Mouse (Mus musculus) thymus, adult 18-20 months (tissue): ENCODE data around the gene Top3b.
A peak's percentile ranks its signal among the peaks of the same experiment; 100 is the strongest.
"Not testable (repeated sequence)": the region's sequence is repeated elsewhere in the genome, so short reads cannot be mapped to it uniquely, and the experiment has no call there.

Experiments used
- DNase-seq, 2 experiments: peaks; one replicate each; pipeline ENCODE4 v3.0.0; 2022; ENCODE audit warnings: mixed read lengths in 2 of 2

The Top3b gene

GRCm38 (mm10) chr16:16870617-16871331 is at the start of gene Top3b, which contains the start of gene Vpreb1:
TSS of gene Top3b (plus strand) at chr16:16870736.
TSS of gene Vpreb1 (minus strand) at chr16:16870843.
- peak; percentile 82 to 84 for DNase-seq

GRCm38 (mm10) chr16:16825476-16825875 is 45.1 kb upstream of the Top3b start:
- no peak for DNase-seq

GRCm38 (mm10) chr16:16826223-16826622 is 44.3 kb upstream of the Top3b start:
- no peak for DNase-seq

GRCm38 (mm10) chr16:16828757-16829615 is 41.5 kb upstream of the Top3b start, which contains the start of gene Spag6l:
TSS of gene Spag6l (minus strand) at chr16:16829456.
- peak; percentile 56 to 73 for DNase-seq

GRCm38 (mm10) chr16:16829671-16830070 is 40.9 kb upstream of the Top3b start:
- no peak for DNase-seq

GRCm38 (mm10) chr16:16849196-16849595 is 21.3 kb upstream of the Top3b start:
- DNase-seq, result no peak

- DNase-seq, result no peak
Observed at GRCm38 (mm10) chr16:16852411-16852810, 18.1 kb upstream of the Top3b start.

GRCm38 (mm10) chr16:16854836-16855235 is 15.7 kb upstream of the Top3b start:
- peak; percentile 40 to 45 for DNase-seq

GRCm38 (mm10) chr16:16855541-16855940 is 15.0 kb upstream of the Top3b start:
- no peak for DNase-seq

- not testable (repeated sequence) for DNase-seq
Observed at GRCm38 (mm10) chr16:16856054-16856453, 14.5 kb upstream of the Top3b start.

GRCm38 (mm10) chr16:16856731-16857476 is 13.6 kb upstream of the Top3b start:
- DNase-seq, result no peak

- DNase-seq, result no peak
Observed at GRCm38 (mm10) chr16:16862288-16862687, 8.2 kb upstream of the Top3b start.

GRCm38 (mm10) chr16:16863978-16864377 is 6.6 kb upstream of the Top3b start, which contains the start of gene Igll1:
TSS of gene Igll1 (minus strand) at chr16:16863985.
- no peak for DNase-seq

GRCm38 (mm10) chr16:16865217-16865616 is 5.3 kb upstream of the Top3b start:
- no peak for DNase-seq

- DNase-seq, result no peak
Observed at GRCm38 (mm10) chr16:16865696-16866561, 4.6 kb upstream of the Top3b start.

- DNase-seq, result no peak
Observed at GRCm38 (mm10) chr16:16870241-16870616, 307 bp upstream of the Top3b start.

- DNase-seq, result no peak
Observed at GRCm38 (mm10) chr16:16879025-16879424, 8.5 kb downstream of the Top3b start.

- no peak for DNase-seq
Observed at GRCm38 (mm10) chr16:16888341-16888740, 17.8 kb downstream of the Top3b start.

GRCm38 (mm10) chr16:16892366-16892765 is 21.8 kb downstream of the Top3b start:
- no peak for DNase-seq

GRCm38 (mm10) chr16:16896015-16896381 is 25.5 kb downstream of the Top3b start:
- no peak for DNase-seq

- peak; percentile 92 to 94 for DNase-seq
Observed at GRCm38 (mm10) chr16:16896382-16897055, 26.0 kb downstream of the Top3b start, which contains the start of gene Ppm1f. TSS of gene Ppm1f (plus strand) at chr16:16896469.
